Mouse (Mus musculus) testis, postnatal 14 days (tissue): ENCODE measurements around the gene Ablim1.
A peak's percentile ranks its signal among the peaks of the same experiment; 100 is the strongest.

ENCODE experiments used
- DNase-seq: peaks from one replicate; pipeline ENCODE4 v3.0.0; 2021; ENCODE audit warnings: low spot score

The Ablim1 gene

DNA sequence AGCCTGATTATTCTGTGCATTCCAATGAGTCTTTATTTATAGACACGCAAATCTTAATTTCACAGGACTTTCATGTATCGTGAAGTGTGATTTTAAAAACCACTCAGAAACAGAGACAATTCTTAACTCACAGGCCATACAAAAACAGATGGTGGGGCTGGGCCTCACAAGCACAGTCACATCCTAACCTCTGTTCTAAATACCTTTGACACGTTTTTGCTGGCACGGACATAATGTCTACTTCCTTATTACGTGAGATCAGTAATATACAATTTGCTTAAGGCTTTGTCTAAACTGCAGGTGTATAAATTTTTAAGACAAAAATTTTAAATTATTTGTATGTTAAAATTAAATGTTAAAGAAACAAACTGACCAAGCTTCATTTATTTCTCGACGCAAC, 212.7 kb downstream of the Ablim1 start:
- DNase-seq, result no peak

DNA sequence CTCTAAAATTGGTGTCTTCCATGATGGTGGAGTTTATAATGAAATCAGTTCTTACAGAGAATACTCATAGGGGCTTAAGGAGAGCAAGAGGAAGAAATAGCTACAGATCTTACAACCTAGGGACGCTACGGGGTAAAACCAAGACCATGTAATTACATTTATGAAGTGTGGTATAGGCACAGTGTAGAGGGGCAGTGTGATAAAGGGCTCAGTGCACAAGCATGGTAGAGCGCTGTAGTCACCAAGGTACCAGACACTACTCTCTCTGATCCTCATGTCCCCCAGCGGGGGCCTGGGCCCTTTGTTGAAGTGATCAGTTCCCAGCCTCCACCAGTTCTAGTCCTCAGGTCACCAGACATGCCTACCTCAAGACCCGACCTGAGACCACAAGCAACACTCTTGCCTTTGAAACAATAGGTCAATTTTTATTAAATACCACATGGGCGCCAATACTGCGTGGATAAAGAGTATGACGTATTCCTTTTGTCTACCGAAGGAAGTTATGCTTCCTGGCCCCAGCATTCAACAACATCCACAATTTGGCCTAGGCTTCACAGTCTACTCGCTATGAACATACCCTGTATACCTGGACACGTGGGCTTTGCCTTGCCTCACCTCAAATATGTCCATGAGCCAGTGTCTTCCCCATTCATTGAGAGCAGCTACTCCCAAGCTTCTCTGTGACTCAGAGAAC, 213.8 kb downstream of the Ablim1 start:
- no peak for DNase-seq

DNA sequence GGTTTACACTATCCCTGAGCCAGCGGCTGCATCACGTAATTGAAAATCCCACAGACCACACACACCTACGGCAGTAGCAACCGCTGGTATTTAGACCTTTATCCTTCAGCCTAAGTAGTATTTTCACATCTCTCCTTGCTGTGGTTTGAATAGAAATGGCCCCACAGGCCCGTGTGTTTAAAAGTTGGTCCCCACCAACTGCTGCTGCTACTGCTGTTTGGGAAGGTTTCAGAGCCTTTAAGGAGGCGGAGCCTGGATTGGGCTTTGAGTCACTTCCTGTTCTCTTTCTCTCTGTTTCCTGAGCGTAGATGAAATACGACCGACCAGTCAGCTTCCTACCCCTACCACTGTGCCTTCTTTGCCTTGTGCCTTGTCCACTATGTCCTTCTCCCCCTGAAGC, 214.7 kb downstream of the Ablim1 start:
- no peak for DNase-seq

DNA sequence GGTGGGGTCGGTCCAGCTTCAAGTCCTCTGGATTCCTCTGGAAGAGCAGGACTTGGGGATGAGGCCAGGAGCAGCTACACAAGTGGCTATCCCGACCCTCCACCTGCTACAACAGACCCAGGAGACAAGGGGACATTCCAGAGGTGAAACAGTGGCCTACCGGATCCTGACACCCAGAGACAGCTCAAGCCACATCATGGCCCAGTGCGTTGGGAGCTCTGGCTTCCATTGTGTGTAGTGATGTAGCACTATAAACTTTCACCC, 215.7 kb downstream of the Ablim1 start:
- no peak for DNase-seq

DNA sequence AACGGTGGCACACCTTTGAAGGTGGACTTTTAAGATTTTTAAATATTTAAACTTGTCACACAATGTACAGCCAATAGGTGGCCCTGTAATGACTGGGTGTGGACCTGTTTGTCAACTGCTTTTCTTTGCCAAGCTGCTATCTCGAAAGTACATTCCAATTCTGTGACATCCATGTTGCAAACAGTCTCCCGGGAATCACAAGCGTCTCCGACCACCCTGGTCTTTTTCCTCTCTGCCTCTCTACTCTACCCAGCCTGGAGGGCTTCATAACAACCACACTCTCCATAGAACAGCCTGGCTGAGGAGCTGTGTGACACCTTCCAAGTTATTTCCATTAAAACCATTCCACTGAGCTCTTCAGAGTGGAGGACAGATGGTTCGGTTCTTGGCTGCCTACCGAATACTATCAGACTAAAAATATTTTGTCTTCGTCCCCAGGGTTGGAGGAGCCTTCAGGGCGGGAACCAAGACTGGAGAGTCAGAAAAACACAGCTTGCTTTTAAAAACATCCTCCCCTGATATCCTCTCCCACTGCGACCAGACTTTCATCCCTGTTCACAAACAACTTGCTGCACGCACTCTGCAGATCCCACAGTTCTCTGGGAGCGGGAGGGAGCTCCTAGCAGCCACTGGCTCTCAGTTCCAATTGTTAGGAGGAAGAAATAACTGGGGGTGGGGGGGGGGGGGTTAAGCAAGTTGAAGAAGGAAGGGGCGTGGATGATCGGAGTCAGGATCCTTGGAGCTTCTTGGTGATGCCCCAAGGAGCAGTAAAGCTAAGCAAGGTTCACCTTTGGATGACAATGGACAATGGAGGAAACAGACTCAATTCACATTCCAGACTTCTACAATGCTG, 216.3 kb downstream of the Ablim1 start:
- DNase-seq, result peak; percentile 31

DNA sequence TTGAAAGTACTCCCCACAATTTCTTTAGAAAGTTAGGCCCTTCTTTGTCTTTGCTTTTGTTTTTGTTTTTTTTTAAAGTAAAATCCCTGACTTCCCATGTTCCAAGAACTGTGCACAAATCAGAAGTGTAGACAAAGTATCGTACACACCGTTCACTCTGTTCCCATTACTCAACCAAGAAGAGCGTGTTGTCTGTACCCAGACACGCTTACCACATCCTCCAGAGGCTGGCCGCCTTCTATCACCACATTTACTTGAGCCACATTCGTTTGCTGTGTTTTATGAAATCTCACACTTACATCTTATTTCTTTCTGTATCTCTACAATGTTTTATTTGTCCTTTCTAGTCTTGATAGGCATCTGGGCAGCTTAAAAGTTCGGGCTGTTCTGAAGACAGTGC, 219.4 kb downstream of the Ablim1 start:
- no peak for DNase-seq

DNA sequence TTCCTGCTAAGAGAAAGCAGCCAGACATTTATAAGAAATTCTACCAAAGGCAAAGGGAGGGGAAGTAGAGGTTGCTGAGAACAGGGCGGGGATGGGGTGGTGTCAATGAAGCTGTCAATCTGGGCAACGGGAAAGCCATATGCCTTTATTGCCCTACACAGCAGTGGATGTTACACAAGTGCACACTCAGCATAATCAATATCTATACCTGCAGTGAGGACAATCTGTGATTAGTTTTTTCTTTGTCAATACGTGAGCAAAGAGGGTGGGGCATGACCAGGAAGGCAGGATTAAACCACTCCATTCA, 221.1 kb downstream of the Ablim1 start:
- DNase-seq, result no peak

DNA sequence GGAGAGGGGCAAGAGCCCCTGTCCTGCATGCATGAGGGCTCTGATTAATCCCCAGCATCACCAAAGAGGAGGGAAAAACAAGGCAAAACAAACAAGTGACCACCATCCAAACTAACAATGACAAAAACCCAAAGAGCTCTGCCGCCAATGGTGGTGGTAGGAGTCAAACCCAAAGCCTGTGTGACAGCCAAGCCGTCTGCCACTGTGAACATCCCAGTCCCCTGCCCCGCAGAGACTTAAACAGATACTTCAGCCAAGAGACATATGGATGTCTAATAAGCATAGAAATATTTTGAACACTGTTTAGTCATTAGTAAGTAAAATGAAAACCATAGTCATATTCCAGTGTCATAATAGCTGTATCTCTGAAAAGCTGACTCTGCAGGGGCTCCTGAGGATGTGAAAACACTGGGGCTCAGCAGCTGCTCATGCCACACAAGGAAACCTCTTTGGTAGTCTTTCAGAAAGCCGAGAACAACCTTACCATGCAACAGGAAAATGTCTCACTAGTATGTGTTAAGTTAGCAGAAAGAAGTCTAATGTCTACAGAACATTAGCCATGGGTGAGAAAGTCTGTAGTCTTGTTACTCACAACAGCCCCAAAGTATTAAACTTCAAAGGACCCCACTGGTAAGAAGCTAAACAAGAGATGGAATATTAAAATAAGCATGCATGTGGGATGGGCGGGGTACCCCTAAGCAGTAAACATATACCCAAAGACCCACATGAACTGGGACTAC, 221.6 kb downstream of the Ablim1 start:
- no peak for DNase-seq

DNA sequence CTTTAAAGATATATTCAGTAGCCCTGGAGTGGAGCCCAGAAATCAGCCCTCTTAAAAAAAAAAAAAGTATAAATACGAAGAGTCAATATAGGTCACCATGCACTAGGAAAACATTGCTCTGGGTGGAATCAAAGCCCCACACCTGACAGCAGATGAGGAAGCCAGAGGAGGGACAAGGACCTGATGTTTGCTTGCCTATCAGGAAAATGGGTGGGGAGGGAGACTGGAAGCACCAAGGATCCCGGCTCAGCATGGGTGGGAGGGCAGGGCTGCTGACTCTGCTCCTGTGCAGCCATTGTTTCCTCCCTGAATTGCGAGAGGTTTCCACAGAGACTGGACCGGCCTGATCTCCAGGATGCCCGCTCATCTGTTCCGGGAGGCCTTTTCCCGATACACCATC, 223.4 kb downstream of the Ablim1 start:
- no peak for DNase-seq

DNA sequence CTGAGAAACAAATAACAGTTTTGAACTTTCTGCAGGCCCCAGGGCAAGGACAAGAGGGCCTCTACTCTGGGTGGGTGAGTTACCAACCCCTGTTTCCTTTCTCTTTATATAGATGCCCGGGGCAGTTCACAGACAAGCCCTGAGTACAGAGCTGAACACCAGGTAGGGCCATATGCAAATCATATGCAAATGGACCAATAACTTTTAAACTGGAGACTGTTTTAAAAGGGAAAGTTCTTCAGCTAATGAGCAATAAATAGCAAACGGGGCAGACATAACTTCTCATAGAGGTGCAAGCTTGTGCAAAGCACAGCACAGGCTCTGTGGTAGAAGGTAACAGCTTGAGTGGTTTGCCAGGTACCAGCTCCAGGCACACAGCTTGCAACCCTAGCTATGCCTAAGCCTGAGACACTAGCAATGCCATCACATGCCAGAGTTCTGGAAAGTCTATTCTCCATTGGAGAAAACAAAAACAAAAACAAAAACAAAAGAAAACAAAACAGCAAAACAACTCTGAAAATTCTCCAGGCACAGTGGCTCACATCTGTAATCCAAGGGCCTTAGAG, 225.8 kb downstream of the Ablim1 start:
- no peak for DNase-seq

DNA sequence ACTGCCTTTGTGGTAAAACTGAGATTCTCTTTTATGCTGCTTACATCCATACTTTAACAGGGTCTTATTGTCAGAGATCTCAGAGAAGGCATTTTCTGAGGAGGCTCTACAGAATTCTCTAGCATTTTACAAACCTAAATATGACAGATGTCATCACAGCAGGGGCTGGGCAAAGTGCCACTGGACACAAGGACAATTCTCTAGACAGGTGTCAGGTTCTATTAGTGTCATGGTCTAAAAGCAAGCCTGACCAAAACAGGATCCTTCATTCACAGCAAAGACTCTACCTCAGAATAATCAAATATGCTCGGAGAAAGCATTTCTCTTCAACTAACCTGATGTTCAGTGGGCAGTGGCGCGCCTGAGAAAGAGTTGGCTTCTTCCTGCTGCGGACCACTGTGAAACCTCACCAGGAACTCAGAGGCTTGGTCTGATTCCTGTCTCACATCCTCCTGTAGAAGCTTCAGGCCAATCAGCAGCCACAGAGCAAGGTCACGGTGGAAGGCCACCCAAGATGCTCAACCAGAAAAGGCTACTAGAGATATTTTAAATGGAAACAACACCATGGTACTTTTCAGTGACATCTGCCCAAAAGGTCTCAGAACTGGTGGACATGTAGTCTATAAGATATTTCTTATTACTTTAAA, 230.1 kb downstream of the Ablim1 start:
- DNase-seq, result no peak

DNA sequence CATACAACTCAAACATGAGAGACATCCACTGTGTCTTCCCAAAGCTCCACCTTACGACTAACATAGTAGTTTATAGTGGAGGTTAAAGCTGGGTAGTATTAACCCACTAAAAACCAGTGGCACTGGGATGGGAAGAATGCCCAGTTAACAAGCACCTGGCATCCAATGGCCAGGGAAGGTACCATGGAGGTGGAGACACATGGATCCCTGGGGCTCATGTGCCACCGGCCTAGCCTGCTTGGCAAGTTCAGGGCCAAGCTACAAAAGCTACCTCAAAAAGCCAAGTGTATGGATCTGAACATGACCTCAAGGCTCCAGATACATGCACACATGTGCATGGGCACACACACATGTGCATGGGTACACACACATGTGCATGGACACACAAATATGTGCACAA, 230.8 kb downstream of the Ablim1 start:
- no peak for DNase-seq

DNA sequence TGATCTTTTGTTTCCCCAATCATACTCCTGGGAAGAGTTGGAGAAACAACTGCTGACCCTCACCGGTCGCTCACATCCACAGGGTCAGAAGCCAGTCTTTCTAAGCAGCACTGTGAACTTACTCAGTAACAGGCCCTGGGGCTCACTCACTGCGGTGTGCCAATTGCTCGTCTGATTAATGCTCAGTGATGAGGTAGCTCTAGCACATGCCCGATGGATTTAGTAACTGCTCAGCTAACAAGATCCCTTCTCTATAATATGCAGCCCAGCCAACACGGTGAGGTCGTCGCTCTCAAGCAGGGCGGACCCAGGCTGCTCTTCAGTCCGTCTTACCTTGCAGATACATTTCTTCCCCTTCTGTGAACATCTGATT, 231.6 kb downstream of the Ablim1 start:
- DNase-seq, result no peak

DNA sequence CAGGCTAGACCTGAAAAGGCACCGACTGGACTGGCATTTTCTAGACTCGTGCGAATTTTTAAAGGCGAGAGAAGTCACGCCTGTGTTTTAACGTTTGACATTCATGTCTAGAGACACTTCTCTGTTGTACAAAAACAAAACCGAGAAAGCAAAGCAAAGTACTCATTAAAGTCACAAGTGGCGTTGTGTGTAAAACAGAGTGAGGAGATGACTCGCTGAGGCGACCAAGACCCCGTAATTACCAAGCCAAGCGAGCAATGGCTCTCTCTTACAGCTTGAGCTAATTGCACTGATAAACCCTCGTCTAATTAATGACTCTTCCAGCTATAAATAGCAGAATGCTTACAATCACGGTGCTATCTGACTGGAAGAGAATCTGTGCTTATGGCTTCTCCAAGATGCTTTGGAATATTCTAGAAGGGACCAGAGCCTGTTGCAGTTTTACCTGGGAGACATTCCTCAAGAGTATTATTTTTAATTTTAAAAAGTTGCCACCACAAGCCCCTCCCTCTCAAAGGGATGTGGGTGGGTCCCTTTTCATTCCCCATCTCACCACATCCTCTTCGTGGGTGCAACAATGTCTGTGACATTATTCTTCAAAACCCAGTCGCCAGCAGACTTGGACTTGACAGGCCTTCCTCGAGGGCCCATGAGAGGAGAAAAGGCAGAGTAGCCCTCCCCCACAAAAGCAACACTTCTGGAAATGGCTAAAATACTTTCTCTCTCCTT, 232.1 kb downstream of the Ablim1 start:
- no peak for DNase-seq

DNA sequence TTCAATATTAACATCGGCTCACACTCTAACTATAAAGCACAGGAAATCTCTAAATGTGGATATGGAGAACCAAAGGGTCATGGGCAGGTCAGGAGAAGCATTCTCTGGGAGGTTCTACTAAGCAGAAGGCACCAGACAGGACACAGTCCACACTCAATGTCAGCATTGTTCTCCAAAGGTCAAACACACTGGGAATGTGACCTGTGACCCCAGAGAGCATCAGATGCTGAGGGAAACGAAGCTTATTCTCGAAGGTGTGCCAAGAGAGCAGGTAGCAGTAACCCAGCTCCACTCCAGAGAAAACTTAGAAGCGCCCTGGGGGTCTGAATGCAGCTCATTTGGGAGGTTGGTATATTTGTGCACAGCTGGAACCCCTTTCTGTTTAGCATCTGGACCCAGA, 233.2 kb downstream of the Ablim1 start:
- DNase-seq, result no peak

DNA sequence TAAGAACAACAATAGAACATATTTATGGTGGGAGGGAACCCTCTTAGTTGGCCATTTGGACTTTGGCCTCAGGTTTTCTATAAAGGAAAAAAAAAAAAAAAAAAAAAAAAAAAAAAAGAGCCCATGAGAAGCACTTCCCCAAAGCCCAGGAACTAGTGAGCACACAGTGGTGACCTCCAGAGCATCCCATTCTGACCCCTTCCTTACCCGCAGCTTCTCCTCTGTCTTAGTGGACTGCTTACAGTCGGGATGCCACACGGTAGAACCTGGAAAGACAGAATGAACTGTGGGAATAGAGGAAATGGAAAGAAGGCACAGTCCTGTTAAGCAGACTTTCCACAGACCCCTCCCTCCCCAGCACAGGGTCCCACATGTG, 235.1 kb downstream of the Ablim1 start:
- DNase-seq, result no peak

DNA sequence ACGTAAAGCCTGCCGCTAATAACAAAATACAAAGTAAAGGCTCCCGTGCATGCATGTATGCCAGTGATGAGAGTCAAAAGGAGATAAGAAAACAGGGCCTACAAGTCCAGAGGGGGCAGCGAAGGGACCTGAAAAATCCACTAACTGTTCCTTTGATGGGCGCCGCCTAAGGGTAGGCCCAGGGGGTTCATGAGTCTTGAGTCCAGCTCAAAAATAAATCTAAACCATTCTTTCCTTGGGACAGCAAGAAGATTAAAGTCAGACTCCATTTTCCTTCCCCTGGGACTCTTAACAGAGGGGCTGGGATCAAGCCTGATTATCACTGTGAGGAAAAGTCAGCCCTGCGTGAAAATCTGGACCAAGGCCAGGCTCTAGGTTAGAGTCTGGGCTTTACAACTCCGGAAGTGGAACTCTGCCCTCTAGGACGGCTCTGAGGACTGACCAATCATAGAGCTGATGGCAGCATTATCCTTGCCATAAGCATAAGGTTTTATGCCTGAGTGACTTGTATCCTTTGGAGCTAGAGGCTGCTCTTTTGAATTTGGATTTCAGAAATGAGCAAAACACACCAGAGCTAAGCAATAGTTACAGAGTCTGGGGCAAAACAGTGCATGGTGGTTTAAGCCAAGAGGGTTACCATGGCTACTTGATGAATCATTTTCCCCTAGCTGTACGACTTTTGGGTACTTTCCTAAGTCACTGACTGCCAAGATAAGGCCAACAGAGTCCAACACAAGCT, 235.7 kb downstream of the Ablim1 start:
- no peak for DNase-seq

DNA sequence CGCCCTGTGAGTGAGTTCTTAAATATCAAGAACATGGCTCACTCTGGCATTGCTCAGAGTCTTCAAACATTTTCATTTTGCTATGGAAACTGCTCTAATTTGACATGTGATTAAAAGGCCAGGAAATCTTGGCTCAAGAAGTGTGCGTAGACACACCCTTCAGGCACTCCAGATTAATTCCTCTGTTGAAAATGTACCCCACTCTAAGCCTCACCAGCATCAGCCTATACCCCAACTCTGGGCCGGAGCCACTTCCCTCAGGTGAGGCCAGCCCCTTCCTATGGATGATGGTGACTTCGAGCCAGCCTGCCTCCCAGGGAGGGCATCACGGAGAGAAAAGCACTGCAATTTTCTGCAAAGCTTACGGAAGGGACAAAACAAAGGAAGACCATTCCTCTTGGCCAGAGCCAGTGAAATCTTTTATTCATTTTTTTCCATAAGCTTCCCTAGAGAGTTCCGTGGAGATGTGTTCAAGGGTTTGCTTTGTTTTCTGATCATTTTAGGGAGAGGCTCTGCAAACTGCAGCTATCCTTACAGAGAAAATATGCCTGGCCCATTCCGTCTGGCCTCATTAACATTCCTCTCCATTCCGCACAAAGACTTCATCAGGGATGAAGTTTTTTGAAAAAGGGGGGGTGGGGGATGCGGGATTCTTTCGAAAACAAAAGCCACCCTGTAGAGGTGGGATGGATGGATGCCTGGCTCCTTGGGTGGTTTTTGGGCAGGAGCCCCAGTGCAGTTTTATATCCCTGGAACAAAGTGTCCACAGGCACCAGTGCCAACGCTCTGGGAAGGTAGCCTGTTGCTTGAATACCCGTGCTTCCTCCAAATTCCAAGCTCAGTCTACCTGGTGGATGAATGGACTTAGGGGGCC, 236.7 kb downstream of the Ablim1 start:
- DNase-seq, result no peak

DNA sequence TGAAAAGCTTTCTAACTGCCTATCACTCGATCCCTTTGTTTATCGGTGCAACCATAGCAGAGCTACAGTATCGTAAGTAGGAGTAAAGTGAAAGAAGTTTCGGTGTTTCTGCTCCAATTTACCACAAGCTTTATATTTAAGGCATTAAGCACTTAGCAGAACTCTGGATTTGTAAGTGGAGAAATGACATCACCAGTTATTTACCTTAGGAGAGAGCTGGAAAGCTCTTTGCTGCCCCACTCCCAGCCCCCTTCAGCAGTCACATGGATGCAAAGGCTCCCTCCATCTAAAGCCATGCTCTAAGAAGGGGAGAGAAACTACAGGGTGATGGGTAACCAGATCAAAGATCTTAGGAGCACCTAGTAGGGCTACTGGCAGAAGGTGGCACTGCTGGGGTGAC, 241.3 kb downstream of the Ablim1 start:
- DNase-seq, result no peak

DNA sequence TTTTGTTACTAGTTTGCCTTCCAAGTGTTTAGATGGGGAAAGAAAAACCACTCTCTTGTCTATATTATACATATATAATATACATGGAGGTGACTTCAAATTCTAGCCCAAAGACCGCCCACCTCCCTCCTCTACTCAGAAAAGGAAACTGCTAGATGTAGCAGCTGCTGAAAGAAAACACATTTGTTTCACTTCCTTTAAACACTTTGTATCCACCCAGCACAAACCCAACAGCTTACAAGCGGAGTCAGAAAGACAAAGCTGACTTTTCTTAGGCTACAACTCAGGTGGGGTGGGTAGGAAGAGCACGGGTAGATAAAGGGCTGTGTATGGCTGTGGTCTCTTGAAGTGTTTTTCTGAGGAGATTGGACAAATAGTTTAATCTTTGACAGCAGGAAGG, 242.0 kb downstream of the Ablim1 start:
- DNase-seq, result no peak
